Mouse (Mus musculus): ENCODE measurements around the gene Ceacam18. TPM values are rescaled to one million over a fixed set of nuclear protein-coding genes. Genes with fewer than 3 reads are reported as not detected.

Ceacam18 gene
- total and polyA plus RNA-seq, 3 experiments, result 0.16 TPM; not detected in 2

GRCm38 (mm10) chr7:43636194-43636593 is 1.7 kb downstream of the Ceacam18 start:
- Histone ChIP-seq H3K4me3 (ENCODE audit: low read depth, low read length) (no peak overlapping the region), H3K9me3 (replicated peaks) (no peaks in the 10 kb centered on the region), H3K4me1 (ENCODE audit: insufficient read depth, low read depth, low read length) (no peaks in the 10 kb centered on the region), H3K27me3 (ENCODE audit: insufficient read depth, low read length) (no peaks in the 10 kb centered on the region; the same call in 1 of the 2 replicates), H3K36me3 (replicated peaks) (no peaks in the 10 kb centered on the region)
- DNase-seq (ENCODE audit: low spot score), result no peak
- ATAC-seq (ENCODE audit: extremely low read depth, insufficient number of reproducible peaks, low FRiP score, poor library complexity, severe bottlenecking), result no peak
- TF ChIP-seq GATA2 (IDR thresholded peaks at IDR 0.05; ENCODE audit: borderline replicate concordance, low read depth, low read length), result no peak
- no peak for TF ChIP-seq POLR2AphosphoS5 (IDR thresholded peaks at IDR 0.05; ENCODE audit: insufficient replicate concordance, low read depth, low read length)
- TF ChIP-seq CTCF (IDR thresholded peaks at IDR 0.05; ENCODE audit: low read depth, low read length), result no peak
- no peak for TF ChIP-seq TAL1 (conservative IDR thresholded peaks at IDR 0.05; ENCODE audit: low read depth, low read length)
- TF ChIP-seq GATA1 (IDR thresholded peaks at IDR 0.05; ENCODE audit: borderline replicate concordance, low read length), result no peak

GRCm38 (mm10) chr7:43637118-43637517 is 2.6 kb downstream of the Ceacam18 start:
- H3K36me3 ChIP-seq (replicated peaks), result no peaks in the 10 kb centered on the region
- H3K27me3 ChIP-seq (ENCODE audit: insufficient read depth, low read length), result no peaks in the 10 kb centered on the region; the same call in 1 of the 2 replicates
- H3K4me1 ChIP-seq (ENCODE audit: insufficient read depth, low read depth, low read length), result no peaks in the 10 kb centered on the region
- ATAC-seq (ENCODE audit: extremely low read depth, insufficient number of reproducible peaks, low FRiP score, poor library complexity, severe bottlenecking) (no peak), DNase-seq (ENCODE audit: low spot score) (no peak)
- no peak for TF ChIP-seq POLR2AphosphoS5 (IDR thresholded peaks at IDR 0.05; ENCODE audit: insufficient replicate concordance, low read depth, low read length)
- no peak for TF ChIP-seq GATA1 (IDR thresholded peaks at IDR 0.05; ENCODE audit: borderline replicate concordance, low read length)
- TF ChIP-seq TAL1 (conservative IDR thresholded peaks at IDR 0.05; ENCODE audit: low read depth, low read length), result no peak
- TF ChIP-seq CTCF (IDR thresholded peaks at IDR 0.05; ENCODE audit: low read depth, low read length), result no peak
- no peak for TF ChIP-seq GATA2 (IDR thresholded peaks at IDR 0.05; ENCODE audit: borderline replicate concordance, low read depth, low read length)
- H3K9me3 ChIP-seq (replicated peaks), result no peaks in the 10 kb centered on the region
- no peak overlapping the region for H3K4me3 ChIP-seq (ENCODE audit: low read depth, low read length)

- TF ChIP-seq TAL1 (conservative IDR thresholded peaks at IDR 0.05; ENCODE audit: low read depth, low read length), result no peak
- no peak for TF ChIP-seq GATA2 (IDR thresholded peaks at IDR 0.05; ENCODE audit: borderline replicate concordance, low read depth, low read length)
- TF ChIP-seq POLR2AphosphoS5 (IDR thresholded peaks at IDR 0.05; ENCODE audit: insufficient replicate concordance, low read depth, low read length), result no peak
- TF ChIP-seq CTCF (IDR thresholded peaks at IDR 0.05; ENCODE audit: low read depth, low read length), result no peak
- TF ChIP-seq GATA1 (IDR thresholded peaks at IDR 0.05; ENCODE audit: borderline replicate concordance, low read length), result no peak
- ATAC-seq (ENCODE audit: extremely low read depth, insufficient number of reproducible peaks, low FRiP score, poor library complexity, severe bottlenecking) (no peak), DNase-seq (ENCODE audit: low spot score) (no peak)
- Histone ChIP-seq H3K4me1 (ENCODE audit: insufficient read depth, low read depth, low read length) (no peaks in the 10 kb centered on the region), H3K9me3 (replicated peaks) (no peaks in the 10 kb centered on the region), H3K27me3 (ENCODE audit: insufficient read depth, low read length) (no peaks in the 10 kb centered on the region), H3K36me3 (replicated peaks) (no peaks in the 10 kb centered on the region), H3K4me3 (ENCODE audit: low read depth, low read length) (no peak overlapping the region)
Measured at GRCm38 (mm10) chr7:43642587-43642986, 8.1 kb downstream of the Ceacam18 start.

GRCm38 (mm10) chr7:43643046-43643652 is 8.6 kb downstream of the Ceacam18 start:
- H3K27me3 ChIP-seq (ENCODE audit: insufficient read depth, low read length), result no peaks in the 10 kb centered on the region
- H3K4me1 ChIP-seq (ENCODE audit: insufficient read depth, low read depth, low read length), result no peaks in the 10 kb centered on the region
- TF ChIP-seq POLR2AphosphoS5 (IDR thresholded peaks at IDR 0.05; ENCODE audit: insufficient replicate concordance, low read depth, low read length), result no peak
- TF ChIP-seq CTCF (IDR thresholded peaks at IDR 0.05; ENCODE audit: low read depth, low read length), result no peak
- no peak for TF ChIP-seq TAL1 (conservative IDR thresholded peaks at IDR 0.05; ENCODE audit: low read depth, low read length)
- TF ChIP-seq GATA1 (IDR thresholded peaks at IDR 0.05; ENCODE audit: borderline replicate concordance, low read length), result no peak
- no peak for TF ChIP-seq GATA2 (IDR thresholded peaks at IDR 0.05; ENCODE audit: borderline replicate concordance, low read depth, low read length)
- ATAC-seq (ENCODE audit: extremely low read depth, insufficient number of reproducible peaks, low FRiP score, poor library complexity, severe bottlenecking) (no peak), DNase-seq (ENCODE audit: low spot score) (no peak)
- H3K36me3 ChIP-seq (replicated peaks), result no peaks in the 10 kb centered on the region
- no peaks in the 10 kb centered on the region for H3K9me3 ChIP-seq (replicated peaks)
- no peak overlapping the region for H3K4me3 ChIP-seq (ENCODE audit: low read depth, low read length)

GRCm38 (mm10) chr7:43652683-43653082 is 18.2 kb downstream of the Ceacam18 start:
- H3K4me3 ChIP-seq (ENCODE audit: low read depth, low read length), result no peak overlapping the region
- ATAC-seq (ENCODE audit: extremely low read depth, insufficient number of reproducible peaks, low FRiP score, poor library complexity, severe bottlenecking) (no peak), DNase-seq (ENCODE audit: low spot score) (no peak)
- no peaks in the 10 kb centered on the region for H3K36me3 ChIP-seq (replicated peaks)
- H3K9me3 ChIP-seq (replicated peaks), result no peaks in the 10 kb centered on the region
- peaks cover 9% of the 10 kb centered on the region for H3K27me3 ChIP-seq (ENCODE audit: insufficient read depth, low read length)
- no peak for TF ChIP-seq CTCF (IDR thresholded peaks at IDR 0.05; ENCODE audit: low read depth, low read length)
- no peak for TF ChIP-seq GATA1 (IDR thresholded peaks at IDR 0.05; ENCODE audit: borderline replicate concordance, low read length)
- TF ChIP-seq POLR2AphosphoS5 (IDR thresholded peaks at IDR 0.05; ENCODE audit: insufficient replicate concordance, low read depth, low read length), result no peak
- TF ChIP-seq GATA2 (IDR thresholded peaks at IDR 0.05; ENCODE audit: borderline replicate concordance, low read depth, low read length), result no peak
- TF ChIP-seq TAL1 (conservative IDR thresholded peaks at IDR 0.05; ENCODE audit: low read depth, low read length), result no peak
- no peaks in the 10 kb centered on the region for H3K4me1 ChIP-seq (ENCODE audit: insufficient read depth, low read depth, low read length)

GRCm38 (mm10) chr7:43654519-43654918 is 20.0 kb downstream of the Ceacam18 start:
- DNase-seq (ENCODE audit: low spot score) (no peak), ATAC-seq (ENCODE audit: extremely low read depth, insufficient number of reproducible peaks, low FRiP score, poor library complexity, severe bottlenecking) (no peak)
- no peak for TF ChIP-seq CTCF (IDR thresholded peaks at IDR 0.05; ENCODE audit: low read depth, low read length)
- no peaks in the 10 kb centered on the region for H3K36me3 ChIP-seq (replicated peaks)
- peaks cover 14% of the 10 kb centered on the region for H3K27me3 ChIP-seq (ENCODE audit: insufficient read depth, low read length)
- H3K4me1 ChIP-seq (ENCODE audit: insufficient read depth, low read depth, low read length), result no peaks in the 10 kb centered on the region
- no peak overlapping the region for H3K4me3 ChIP-seq (ENCODE audit: low read depth, low read length)
- H3K9me3 ChIP-seq (replicated peaks), result no peaks in the 10 kb centered on the region

All from G1E (cell line).